14 mouse cellular contexts compared by ENCODE assay signal in genomic region chr8:13028482-13028881, GRCm38 (mm10). TPM values are rescaled to one million over a fixed set of nuclear protein-coding genes. Genes with fewer than 3 reads are reported as not detected.
A peak's percentile ranks its signal among the peaks of the same experiment; 100 is the strongest.
DNase-seq lines count a peak whose midpoint lies in the region; ATAC-seq and TF ChIP-seq lines count a peak whose summit lies in the region.
"Had no signal": no experiment of that assay in that cellular context is flagged by ENCODE, and none has a peak within 500 bp of the region (broad histone marks: within the 10 kb centered on the region; RNA-seq: fewer than 3 reads in every experiment).

No protein-coding gene starts in this region.

- no peak overlapping the region for H3K4me3 ChIP-seq in forebrain, postnatal 0 days (ENCODE audit: low read depth, low read length)
- H3K4me3 ChIP-seq: gastrocnemius, adult 2 months had no signal

- H3K27me3 ChIP-seq in forebrain, postnatal 0 days (ENCODE audit: insufficient read depth, low read length): no peaks in the 10 kb centered on the region

- no peak for DNase-seq in frontal cortex, postnatal 10 days (ENCODE audit: low spot score in 2 of 2)
- peak; percentile 35 to 43 for DNase-seq in frontal cortex, postnatal 14 days (ENCODE audit: low spot score in 2 of 2)
- DNase-seq in left cerebral cortex, postnatal 36 days (ENCODE audit: low spot score in 2 of 2): peak; percentile 74 to 82
- peak; percentile 49 to 71 for DNase-seq in right cerebral cortex, postnatal 10 days (ENCODE audit: low spot score in 2 of 2)
- DNase-seq in neural tube, embryonic 10.5 days (ENCODE audit: extremely low spot score, low spot score): no peak
- no peak for DNase-seq in forebrain, postnatal 0 days
- no peak for DNase-seq in adrenal gland, adult 8-10 months
- DNase-seq: B cell, adult 2 months; gastrocnemius, adult 2 months; kidney, postnatal 25 days; lung, embryonic 14.5 days had no signal

- no peaks in the 10 kb centered on the region; the same call in 1 of the 2 replicates for H3K36me3 ChIP-seq in forebrain, postnatal 0 days (ENCODE audit: insufficient read depth)

- no peak for TF ChIP-seq CTCF in forebrain, postnatal 0 days (IDR thresholded peaks at IDR 0.05; ENCODE audit: low read depth)

- peak; percentile 87 for ATAC-seq in frontal cortex, adult (ENCODE audit: low TSS enrichment)
- ATAC-seq in forebrain, postnatal 0 days: no peak

- no peak overlapping the region for H3K4me2 ChIP-seq in forebrain, postnatal 0 days (ENCODE audit: low read depth)
- H3K4me2 ChIP-seq: lung, embryonic 14.5 days had no signal

- 70% methylated on average over 5 of the region's 5 CpGs for WGBS in forebrain, postnatal 0 days

- H3K9ac ChIP-seq in forebrain, postnatal 0 days: no peak overlapping the region
- H3K9ac ChIP-seq: lung, embryonic 14.5 days had no signal

- H3K27ac ChIP-seq in forebrain, postnatal 0 days (ENCODE audit: low read depth, low read length): no peak overlapping the region
- H3K27ac ChIP-seq: gastrocnemius, adult 2 months had no signal

- no peaks in the 10 kb centered on the region for H3K4me1 ChIP-seq in forebrain, postnatal 0 days (ENCODE audit: insufficient read depth)

- intact Hi-C loops in left cerebral cortex, postnatal 36 days (cut with DNase I): no loop called here

- no peaks in the 10 kb centered on the region for H3K9me3 ChIP-seq in forebrain, postnatal 0 days (ENCODE audit: low read length)

RNA-seq across cellular contexts. Expression of gene F7, which starts 2.6 kb away (rescaled TPM):
- total RNA-seq in left cerebral cortex, postnatal 36 days (2021): not detected
- 0.08 and 0.33 TPM in 2 replicates for total RNA-seq in forebrain, postnatal 0 days (2014; rRNA removed)
- polyA plus RNA-seq in forebrain, postnatal 0 days (2015; fragmentation: Nextera tagmentation; extraction: Ambion mirVana): 0.08 and 0.15 TPM in 2 replicates
- 1 to 10 TPM in 1 of 4 experiments, under 1 TPM in 3; 0.38 to 1.1 (median 0.68) TPM for total RNA-seq in adrenal gland, adult 8-10 months (2022)
- total RNA-seq: gastrocnemius, adult 2 months had no signal
- polyA plus RNA-seq: neural tube, embryonic 14.5 days had no signal

RNA-seq across cellular contexts. Expression of gene F10, which starts 8.6 kb away (rescaled TPM):
- total RNA-seq in left cerebral cortex, postnatal 36 days (2021): not detected
- total RNA-seq in forebrain, postnatal 0 days (2014; rRNA removed): 0.15 and 0.33 TPM in 2 replicates
- polyA plus RNA-seq in forebrain, postnatal 0 days (2015; fragmentation: Nextera tagmentation; extraction: Ambion mirVana): 0.16 and 0.25 TPM in 2 replicates
- total RNA-seq in adrenal gland, adult 8-10 months (2022): 1 to 10 TPM in 2 of 4 experiments, under 1 TPM in 2; 0.52 to 1.9 (median 1.1) TPM
- total RNA-seq: gastrocnemius, adult 2 months had no signal
- polyA plus RNA-seq: neural tube, embryonic 14.5 days had no signal

RNA-seq across cellular contexts. Expression of gene Proz, which starts 32.2 kb away (rescaled TPM):
- not detected for total RNA-seq in left cerebral cortex, postnatal 36 days (2021)
- total RNA-seq in forebrain, postnatal 0 days (2014; rRNA removed): 0.24 TPM in 1 of 2 replicates, not detected in the other
- 0.91 TPM in 2 replicates for polyA plus RNA-seq in forebrain, postnatal 0 days (2015; fragmentation: Nextera tagmentation; extraction: Ambion mirVana)
- under 1 TPM in 1 of 4 experiments, not detected in 3; 0.35 TPM for total RNA-seq in adrenal gland, adult 8-10 months (2022)
- total RNA-seq: gastrocnemius, adult 2 months; hematopoietic stem cell, adult 5-6 weeks had no signal

Comparison
In these comparisons a context has a peak if more than half of its experiments do, and no peak if none do; other contexts are left out.
1. DNase-seq: peak in frontal cortex, postnatal 14 days (2 of 2), left cerebral cortex, postnatal 36 days (2 of 2) and right cerebral cortex, postnatal 10 days (2 of 2); none in frontal cortex, postnatal 10 days (0 of 2), neural tube, embryonic 10.5 days (single experiment), forebrain, postnatal 0 days (single experiment) and adrenal gland, adult 8-10 months (single experiment).